Mouse (Mus musculus): Measurements from ENCODE around the gene Wwox. TPM values are rescaled to one million over a fixed set of nuclear protein-coding genes. Genes with fewer than 3 reads are reported as not detected.

The Wwox gene
- total RNA-seq, 2 experiments from 2014 or later, result 10.5 to 11.3 TPM

- DNase-seq, result no peak
These were observed 827.7 kb downstream of the Wwox start for GRCm38 (mm10) chr8:115267196-115267595.

- no peak for DNase-seq
These were observed 830.1 kb downstream of the Wwox start for GRCm38 (mm10) chr8:115269601-115270000.

GRCm38 (mm10) chr8:115273976-115274375 is 834.5 kb downstream of the Wwox start:
- no peak for DNase-seq

DNA sequence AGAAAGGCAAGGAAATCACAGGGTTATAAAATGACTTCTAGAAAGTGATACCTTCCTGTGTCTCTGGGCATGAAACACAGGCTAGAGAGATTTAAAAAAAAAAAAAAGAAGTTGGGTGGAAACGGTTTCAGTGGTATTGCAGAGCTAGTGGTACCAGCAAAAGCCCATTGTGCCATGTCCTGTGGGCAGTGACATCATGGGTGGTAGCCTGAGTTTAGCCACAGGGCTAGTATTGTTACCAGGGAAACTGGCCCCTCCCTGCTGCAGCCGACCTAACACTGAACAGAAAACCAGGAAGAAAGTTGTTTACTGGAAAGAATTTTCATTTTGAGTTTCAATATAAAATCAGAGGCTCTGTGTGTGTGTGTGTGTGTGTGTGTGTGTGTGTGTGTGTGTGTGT is 836.8 kb downstream of the Wwox start:
- DNase-seq, result no peak

DNA sequence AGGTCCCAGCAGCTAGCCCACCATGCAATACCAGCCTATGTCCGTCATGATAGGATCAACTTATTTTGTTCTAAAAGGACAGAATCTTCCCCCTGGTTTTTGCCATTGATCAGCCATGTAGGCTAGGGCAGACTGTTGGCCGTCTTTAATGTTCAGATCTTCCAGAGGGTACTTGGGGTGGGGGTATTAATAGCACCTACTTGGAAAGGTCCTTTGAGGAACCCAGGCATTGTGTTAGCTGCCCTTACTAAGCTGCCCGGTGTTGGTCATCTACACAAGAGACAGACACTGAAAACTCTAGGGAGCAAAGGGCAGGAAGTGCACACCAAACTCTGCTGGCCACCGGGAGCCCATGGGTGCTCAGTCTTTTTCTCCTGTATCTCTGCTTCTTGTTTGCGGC is 838.8 kb downstream of the Wwox start:
- DNase-seq, result no peak

DNA sequence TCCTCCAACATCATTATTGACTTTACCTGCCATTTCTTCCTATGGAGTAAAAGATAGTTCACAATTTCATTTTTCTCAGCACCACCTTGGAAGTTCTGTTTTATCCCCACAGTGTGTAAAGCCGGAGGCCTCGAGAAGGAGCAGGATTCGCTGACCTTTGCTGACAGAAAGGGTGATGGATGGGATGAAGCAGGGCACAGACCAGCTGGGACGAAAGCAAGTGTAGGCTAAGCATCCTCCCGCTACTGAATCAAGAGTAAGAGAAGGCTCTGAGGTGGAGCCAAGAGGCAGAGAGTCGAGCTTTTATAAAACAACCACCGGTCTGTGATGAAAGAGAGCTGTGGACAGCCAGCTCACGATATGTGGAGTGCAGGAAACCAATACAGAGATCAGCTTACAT is 850.8 kb downstream of the Wwox start:
- no peak for DNase-seq

DNA sequence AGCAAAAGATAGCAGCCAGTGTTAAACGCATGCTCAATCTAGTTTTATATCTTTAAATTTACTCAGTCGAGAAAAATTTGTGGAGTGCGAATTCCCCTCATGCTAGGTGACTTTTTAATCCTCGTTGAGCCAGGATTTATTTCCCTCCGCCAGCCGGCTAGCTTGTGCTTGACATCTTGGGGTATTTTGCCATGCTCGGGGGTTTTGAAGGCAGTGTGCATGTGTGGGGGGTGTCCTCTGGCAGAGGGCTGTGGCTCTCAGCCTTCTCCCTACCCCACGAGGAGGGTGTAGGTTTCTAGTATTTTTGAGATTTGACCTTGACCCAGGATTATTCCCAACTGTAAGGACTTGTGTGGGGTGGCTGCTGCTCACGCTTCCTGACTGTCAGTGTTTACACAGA is 857.3 kb downstream of the Wwox start:
- no peak for DNase-seq

DNA sequence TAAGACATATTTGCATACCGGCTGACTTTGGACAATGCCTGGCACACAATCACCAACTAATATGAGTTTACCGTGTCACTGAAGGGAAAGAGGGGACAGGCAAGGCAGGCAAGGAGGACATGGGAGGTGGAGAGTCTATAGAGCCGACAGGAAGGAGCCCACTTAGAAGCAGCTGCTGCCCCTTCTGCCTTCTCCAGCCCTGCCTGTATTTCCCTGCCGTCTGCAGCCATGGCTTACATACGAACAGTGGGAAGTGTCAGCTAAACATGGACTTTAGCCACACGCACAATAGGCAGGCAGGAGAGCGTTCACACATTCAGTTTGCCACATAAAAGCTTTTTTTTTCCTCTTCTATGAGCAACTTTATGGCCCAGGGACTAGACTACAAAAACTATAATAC is 863.0 kb downstream of the Wwox start:
- DNase-seq, result no peak

- peak; percentile 6 for DNase-seq
These were observed 868.0 kb downstream of the Wwox start for GRCm38 (mm10) chr8:115307412-115307811.

GRCm38 (mm10) chr8:115311003-115311402 is 871.5 kb downstream of the Wwox start:
- DNase-seq, result no peak

DNA sequence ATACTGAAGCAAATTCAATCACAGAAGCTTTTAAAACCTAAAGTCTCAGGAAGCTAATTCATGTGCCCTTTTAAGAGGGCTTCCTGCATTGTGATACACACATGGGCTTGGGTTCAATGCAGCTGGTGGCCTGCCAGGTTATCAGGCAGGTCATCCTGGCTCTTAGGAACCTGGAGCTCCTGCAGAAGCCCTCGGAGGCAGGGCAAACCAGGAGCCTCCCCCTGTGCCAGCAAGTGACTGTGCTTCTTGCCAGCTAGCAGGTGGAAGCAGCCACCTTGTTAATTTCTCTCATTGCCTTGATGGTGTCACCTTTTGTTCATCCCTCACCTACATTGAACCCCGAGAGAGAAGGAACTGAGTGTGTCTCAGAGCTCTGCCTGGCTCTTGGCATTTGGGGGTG is 872.9 kb downstream of the Wwox start:
- no peak for DNase-seq

DNA sequence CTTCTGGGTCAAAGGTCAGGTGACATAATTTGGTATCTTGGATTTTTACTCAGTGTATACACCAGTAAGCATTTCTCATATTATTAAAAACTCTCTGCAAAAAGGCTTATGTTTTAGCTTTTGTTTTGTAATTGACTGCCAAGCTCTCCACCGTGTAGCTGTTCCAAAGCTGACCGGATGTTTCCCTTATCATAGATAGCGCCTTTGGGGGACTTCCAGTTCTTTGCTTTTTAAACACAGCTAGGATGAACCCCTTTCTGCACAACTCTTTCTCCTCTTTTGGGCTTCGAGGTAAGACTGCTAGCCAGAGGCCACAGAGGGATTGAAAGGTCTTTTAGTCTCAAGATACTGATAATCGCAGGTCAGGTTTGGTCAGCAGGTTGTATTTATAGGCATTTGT is 883.0 kb downstream of the Wwox start:
- DNase-seq, result no peak

DNA sequence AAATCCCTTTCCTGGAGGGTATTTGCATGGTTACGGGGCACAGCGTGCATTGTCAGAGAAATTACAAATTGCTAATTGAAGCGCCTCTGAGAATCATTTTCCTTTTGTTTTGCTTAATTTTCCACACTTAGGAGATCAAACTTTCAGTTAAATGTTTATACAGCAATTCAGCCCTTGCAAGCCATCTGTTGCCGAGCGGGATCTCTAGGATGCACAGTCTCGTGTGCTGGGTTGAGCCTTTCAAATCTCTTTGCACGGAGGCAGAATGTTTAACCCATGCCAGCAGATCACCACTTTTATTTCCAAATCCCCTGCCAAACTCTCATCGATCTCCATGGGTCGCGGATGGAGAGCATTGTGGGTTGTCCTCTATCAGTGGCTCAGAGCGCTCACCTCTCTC is 891.2 kb downstream of the Wwox start:
- no peak for DNase-seq

- DNase-seq, result no peak
These were observed 894.5 kb downstream of the Wwox start for GRCm38 (mm10) chr8:115333972-115334371.

DNA sequence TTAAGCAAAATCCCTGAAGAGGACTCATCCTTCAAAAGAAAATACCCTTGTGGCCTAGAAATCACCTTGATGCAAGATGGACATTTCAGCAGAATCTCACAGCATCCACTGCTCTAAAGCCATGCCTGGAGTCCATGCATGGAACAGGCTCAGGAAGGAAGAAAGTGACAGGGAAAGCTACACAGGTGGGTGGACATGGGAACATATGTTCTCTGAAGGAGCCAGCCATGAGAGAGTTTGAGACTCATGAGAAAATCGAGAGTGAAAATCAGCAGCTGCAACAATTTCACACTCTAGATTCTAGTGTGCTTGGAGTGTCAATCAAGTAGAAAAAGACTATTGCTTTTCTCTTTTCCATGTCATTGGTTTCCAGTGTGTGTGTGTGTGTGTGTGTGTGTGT is 896.9 kb downstream of the Wwox start:
- DNase-seq, result no peak

DNA sequence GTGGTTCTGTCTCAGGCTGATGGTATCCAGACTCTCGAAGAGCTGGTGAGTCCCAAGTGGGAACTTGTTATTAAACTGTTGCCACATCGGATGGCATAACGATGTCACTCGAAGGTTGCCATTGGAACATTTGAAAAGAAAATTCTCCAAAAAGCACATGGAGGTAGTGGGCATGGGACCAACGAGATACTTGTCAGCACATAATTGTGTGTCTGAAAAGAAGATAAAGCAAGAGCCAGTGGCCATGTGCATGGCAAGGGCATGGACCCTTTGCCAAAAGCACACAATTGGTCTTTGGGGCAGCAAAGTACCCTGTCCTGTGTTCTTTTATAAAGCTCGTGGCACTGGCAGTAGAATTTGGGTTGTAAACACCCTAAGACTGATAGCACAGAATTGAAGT is 909.2 kb downstream of the Wwox start:
- DNase-seq, result peak; percentile 12

- no peak for DNase-seq
These were observed 911.3 kb downstream of the Wwox start for GRCm38 (mm10) chr8:115350707-115351106.

GRCm38 (mm10) chr8:115357663-115358335 is 918.3 kb downstream of the Wwox start:
- no peak for DNase-seq

DNA sequence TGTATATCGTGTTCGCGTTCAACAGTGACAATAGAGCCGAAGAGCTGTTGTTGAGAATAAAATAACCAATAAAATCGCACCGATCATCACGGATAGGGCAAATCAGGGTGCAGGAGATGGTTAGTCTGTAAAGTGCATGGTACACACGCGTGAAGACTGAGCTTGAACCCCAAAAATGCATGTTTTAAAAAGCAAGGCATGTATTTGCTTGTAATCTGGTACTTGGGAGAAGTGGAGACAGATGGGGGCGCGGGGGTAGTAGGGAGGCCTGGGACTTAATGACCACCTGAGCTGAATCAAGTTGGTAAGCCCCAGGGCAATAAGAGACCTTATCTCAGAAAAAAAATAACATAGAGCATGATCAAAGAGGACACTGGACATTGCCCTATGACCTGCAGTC is 919.0 kb downstream of the Wwox start:
- no peak for DNase-seq

DNA sequence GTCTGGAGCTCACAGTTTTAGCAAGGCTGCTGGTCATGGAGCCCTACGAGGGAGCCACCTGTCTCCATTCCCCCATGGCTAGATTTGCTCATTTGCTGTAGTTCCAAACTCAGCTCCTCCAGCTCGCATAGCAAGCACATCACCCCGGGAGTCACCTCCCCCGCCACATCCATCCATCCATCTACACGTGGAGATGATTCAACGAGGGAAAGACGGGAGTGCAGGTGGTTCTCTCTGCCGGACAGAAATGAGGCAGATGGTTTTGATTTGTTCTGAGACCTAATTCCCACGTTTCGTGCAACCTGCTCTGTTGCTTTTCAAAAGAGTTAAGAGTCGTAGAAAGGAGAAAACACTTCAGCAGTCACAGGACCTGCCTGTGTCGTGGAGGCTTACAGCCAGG is 920.2 kb downstream of the Wwox start:
- no peak for DNase-seq

GRCm38 (mm10) chr8:115362518-115362917 is 923.1 kb downstream of the Wwox start:
- DNase-seq, result no peak

DNA sequence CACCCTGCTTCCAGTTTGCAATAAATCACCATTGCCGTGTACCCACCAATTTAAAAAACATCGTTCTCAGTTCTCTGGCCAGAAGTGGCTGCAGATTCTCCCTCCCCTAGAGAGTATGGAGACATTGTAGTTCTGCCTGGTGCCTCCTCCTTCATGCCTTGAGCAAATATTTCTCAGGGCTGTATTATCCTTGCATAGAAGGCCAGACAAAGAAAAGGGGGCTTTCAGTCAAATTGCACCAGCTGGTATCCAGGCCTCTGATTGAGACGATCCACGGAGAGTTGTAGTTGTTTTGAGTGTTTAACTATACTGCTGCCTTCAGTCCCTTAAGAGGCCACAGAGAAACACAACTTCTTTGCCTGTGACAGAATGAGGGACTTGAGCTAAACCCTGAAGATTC is 935.5 kb downstream of the Wwox start:
- no peak for DNase-seq

DNA sequence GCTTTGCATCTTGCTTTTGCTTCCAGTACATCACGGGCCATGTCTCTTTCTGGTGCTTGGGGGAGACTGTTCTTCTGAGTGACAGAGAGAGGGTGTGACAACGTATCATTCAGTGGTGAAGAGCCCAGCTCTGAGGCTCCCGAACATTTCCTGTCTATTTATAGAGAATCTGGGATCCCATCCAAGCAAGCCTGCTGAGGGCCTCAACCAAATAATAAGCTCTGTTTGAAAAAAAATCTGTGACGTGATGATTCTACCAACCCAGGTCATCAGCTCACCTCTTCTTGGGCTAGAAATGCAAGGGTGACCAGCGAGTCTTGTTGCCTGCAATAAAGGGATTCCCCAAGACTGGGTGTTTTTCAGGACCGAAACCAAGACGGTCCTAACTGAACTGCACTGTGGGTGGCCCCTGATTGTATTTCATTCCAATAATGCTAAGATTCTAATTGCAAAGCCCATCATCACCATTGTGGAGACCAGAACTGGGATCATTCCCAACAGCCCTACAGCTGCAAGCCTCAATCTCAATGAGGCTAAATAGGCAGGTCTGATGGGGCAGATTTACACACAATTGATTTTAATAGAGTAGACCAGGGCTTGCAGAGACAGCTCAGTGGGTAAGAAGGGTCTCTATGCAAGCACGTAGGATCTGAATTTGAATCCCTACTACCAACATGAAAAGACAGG is 936.0 kb downstream of the Wwox start:
- DNase-seq, result peak; percentile 43

DNA sequence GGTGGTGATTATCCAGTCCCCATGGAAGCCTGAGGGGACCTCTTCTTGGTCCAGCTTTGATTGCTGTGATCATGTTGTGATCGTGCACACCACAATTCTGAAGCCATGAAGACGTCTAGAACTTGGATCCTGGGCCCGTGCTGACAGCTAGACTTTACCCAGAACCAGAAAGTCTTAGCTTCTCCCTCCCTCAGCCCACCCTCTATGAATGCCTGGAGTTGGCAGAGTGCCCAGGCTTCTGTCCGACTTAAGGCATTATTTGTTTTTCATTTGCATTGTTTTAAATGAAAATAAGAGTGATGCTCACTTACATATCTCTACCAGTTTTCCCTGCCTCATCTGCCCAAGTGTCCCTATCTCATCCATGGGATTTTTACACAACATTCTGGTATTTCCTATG is 937.9 kb downstream of the Wwox start:
- DNase-seq, result peak; percentile 28

- no peak for DNase-seq
These were observed 940.6 kb downstream of the Wwox start for GRCm38 (mm10) chr8:115380017-115380416.
